Mouse (Mus musculus) liver, embryonic 15.5 days (tissue): Measurements from ENCODE around the gene Foxp4. TPM values are rescaled to one million over a fixed set of nuclear protein-coding genes. Genes with fewer than 3 reads are reported as not detected.

Experiments
- ATAC-seq: fragments of 200-750 bp; cut with Nextera tagmentation; 2 replicates; pipeline ENCODE4 v1.8.0; 2017; ENCODE audit warnings: moderate number of reproducible peaks, mild to moderate bottlenecking, moderate library complexity; ENCODE audit not compliant: insufficient read depth
- H3K27ac ChIP-seq: fragments of 300-500 bp; sonication (generic); replicated peaks from 2 replicates; pipeline ENCODE4 v1.5.1; 2015; ENCODE audit warnings: mild to moderate bottlenecking, inconsistent platforms
- H3K27me3 ChIP-seq: fragments of 300-500 bp; sonication (generic); 2 replicates; pipeline ENCODE4 v1.6.1; 2015; ENCODE audit warnings: mild to moderate bottlenecking, inconsistent platforms
- H3K36me3 ChIP-seq: fragments of 300-500 bp; sonication (generic); replicated peaks from 2 replicates; pipeline ENCODE4 v1.6.1; 2015; ENCODE audit warnings: moderate library complexity, mild to moderate bottlenecking, inconsistent platforms
- H3K4me1 ChIP-seq: fragments of 300-500 bp; sonication (generic); replicated peaks from 2 replicates; pipeline ENCODE4 v1.6.1; 2015; ENCODE audit warnings: inconsistent platforms
- H3K4me2 ChIP-seq: fragments of 300-500 bp; sonication (generic); 2 replicates; pipeline ENCODE4 v1.6.1; 2015; ENCODE audit warnings: moderate library complexity, mild to moderate bottlenecking, inconsistent platforms
- H3K4me3 ChIP-seq: fragments of 300-500 bp; sonication (generic); replicated peaks from 2 replicates; pipeline ENCODE4 v1.5.1; 2015; ENCODE audit warnings: mild to moderate bottlenecking, inconsistent platforms
- H3K9ac ChIP-seq: fragments of 300-500 bp; sonication (generic); 2 replicates; pipeline ENCODE4 v1.6.1; 2015; ENCODE audit warnings: moderate library complexity, mild to moderate bottlenecking, inconsistent platforms
- H3K9me3 ChIP-seq: fragments of 300-500 bp; sonication (generic); replicated peaks from 2 replicates; pipeline ENCODE4 v1.6.1; 2016; ENCODE audit warnings: inconsistent platforms
- WGBS: fragments of 180-500 bp; shearing (Covaris S2); methylation state at CpG from one replicate; pipeline ENCODE4 v1.1.7; 2015; ENCODE audit warnings: mixed read lengths; ENCODE audit not compliant: insufficient replicate concordance; 5-methylcytosine and 5-hydroxymethylcytosine counted together
- polyA plus RNA-seq: library from polyadenylated mRNA; unstranded; fragments of >200 nt; fragmentation: Nextera tagmentation; extraction: Ambion mirVana; gene quantifications from 2 replicates; pipeline ENCODE4 v1.2.1, GENCODE M21; 2015

Foxp4 gene
- polyA plus RNA-seq, 1 experiment from 2014 or later = 4.6 TPM

DNA sequence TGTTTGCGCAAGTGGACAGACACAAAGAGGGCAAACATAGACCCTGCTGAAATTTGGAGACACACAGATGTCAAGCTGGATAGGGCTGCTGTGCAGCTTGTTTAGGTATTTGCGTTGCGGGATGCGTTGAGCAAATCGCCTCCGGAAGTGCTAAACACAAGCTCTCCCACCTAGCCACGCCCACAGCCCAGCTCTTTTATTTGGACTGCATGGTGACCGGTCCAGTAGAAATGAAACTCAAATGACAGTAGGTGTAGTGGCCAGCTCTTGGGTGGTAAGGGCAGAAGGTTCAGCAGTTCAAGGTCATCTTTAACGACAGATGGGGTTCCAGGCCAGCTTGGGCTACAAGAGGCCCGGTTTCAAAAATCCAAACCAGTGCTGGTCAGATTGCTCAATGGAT, 1.5 kb upstream of the Foxp4 start:
- peaks cover 40% of the 10 kb centered on the region for H3K4me1 ChIP-seq
- no peak overlapping the region for H3K9ac ChIP-seq

DNA sequence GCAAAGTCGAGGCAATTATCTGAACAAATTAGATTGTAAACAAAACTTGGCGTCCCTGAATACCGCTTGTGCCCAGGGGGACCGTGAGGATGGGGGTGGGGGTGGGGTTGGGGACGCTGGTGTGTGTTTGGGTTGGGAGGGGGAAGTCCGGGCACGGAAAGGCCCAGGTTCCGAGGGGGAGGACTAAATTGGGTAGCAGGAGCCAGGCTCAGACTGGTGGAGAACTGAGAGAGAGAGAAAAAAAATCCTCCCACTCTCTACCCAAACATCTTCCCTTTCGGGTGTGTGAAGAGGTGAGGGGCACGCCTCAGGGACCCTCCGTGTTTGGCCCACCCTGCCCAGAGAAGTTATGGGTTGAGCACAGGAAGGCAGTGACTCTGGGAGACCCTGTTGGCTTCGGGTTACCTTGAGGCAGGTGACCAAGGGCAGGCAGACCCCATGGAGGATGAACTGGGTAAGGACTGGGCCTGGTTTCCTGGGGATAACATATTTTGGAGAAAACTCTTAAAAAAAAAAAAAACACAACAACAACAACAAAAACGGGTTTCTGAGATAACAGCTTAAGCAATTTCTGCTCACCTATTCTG, 988 bp upstream of the Foxp4 start:
- Histone ChIP-seq H3K27me3 (peaks cover 47% of the 10 kb centered on the region), H3K4me1 (peaks cover 40% of the 10 kb centered on the region), H3K4me2 (peak overlapping the region; percentile 90), H3K9me3 (no peaks in the 10 kb centered on the region), H3K9ac (peak overlapping the region; percentile 65), H3K4me3 (peak overlapping the region; percentile 74), H3K36me3 (no peaks in the 10 kb centered on the region), H3K27ac (peak overlapping the region; percentile 66)
- WGBS = 4% methylated on average over 13 of the region's 13 CpGs
- no peak for ATAC-seq

More for the DNA sequence above, 1.5 kb upstream of the Foxp4 start:
- Histone ChIP-seq H3K27ac (no peak overlapping the region), H3K4me3 (no peak overlapping the region), H3K36me3 (no peaks in the 10 kb centered on the region), H3K27me3 (peaks cover 42% of the 10 kb centered on the region), H3K4me2 (peak overlapping the region; percentile 90), H3K9me3 (no peaks in the 10 kb centered on the region)
- 70% methylated on average over 10 of the region's 10 CpGs for WGBS
- ATAC-seq = no peak

DNA sequence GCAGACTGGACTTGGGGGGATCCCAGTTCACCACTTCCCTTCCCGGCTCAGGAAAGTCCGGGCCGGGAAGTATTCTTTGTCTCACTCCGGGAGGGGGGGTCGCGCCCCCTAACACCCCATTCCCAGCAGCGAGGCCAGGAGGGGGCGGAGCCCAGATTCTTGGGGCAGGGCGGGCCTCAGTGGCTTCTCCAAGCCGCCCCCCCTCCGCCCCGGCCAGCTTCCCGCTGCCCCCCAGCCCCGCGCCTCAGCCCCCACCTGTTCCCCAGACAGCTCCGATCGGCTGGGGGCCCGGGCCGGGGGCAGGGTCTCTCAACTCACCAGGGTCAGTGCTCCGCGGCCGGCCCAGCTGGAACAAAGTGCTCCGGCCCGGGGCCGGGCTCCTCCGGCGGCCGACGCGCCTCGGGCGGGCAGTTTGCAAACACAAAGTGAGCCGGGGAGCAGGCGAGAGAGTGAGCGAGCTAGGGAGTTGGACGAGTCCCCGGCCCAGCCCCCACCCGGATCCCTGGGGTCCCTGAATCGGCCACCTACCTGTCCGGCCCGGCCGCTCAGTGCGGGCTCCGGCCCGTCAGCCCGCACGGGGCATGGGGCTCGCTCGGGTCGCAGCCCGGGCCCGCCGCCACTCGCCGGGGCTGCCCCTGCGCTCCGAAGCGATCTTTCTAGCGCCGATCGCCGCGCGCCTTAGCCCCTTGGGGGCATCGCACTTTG, 615 bp downstream of the Foxp4 start:
- H3K4me3 ChIP-seq = peak overlapping the region; percentile 74
- peak; percentile 49 for ATAC-seq
- WGBS = under 1% methylated on average over 63 of the region's 65 CpGs
- H3K4me1 ChIP-seq = peaks cover 47% of the 10 kb centered on the region
- peak overlapping the region; percentile 90 for H3K4me2 ChIP-seq
- no peaks in the 10 kb centered on the region for H3K36me3 ChIP-seq
- H3K9ac ChIP-seq = peak overlapping the region; percentile 65
- H3K27me3 ChIP-seq = peaks cover 59% of the 10 kb centered on the region
- peak overlapping the region; percentile 84 for H3K27ac ChIP-seq
- no peaks in the 10 kb centered on the region for H3K9me3 ChIP-seq

DNA sequence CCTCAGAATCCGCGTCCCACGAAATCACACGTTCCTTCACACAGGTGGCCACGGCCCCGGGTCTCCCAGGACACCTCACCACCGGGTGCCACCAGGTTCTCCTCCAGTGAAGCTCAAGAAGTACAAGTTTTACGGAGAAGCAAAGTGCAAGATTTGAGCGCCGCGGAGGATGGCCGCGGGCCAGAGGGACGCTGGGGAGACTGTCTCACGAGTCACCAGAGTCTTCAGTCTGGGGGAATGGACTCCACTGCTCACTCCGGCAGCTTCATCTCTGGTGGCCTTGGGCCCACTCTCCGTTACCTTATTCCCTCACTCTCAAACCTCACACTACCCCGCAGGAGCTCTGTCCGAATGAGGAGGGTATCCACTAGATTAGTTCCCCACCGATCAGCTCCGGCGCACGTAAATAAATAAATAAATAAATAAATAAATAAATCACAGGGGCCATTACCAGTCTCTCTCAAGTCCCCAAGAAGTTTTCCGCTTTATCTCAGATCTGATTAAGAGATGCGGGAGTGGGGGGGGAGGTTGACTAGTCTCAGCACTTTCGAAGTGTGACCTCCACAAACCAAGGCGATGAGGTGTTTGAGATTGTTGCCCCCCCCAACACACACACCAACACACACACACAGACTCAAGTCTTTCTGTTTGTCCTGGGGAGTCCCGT, 1.3 kb downstream of the Foxp4 start:
- no peak for ATAC-seq
- peaks cover 47% of the 10 kb centered on the region for H3K4me1 ChIP-seq
- no peaks in the 10 kb centered on the region for H3K9me3 ChIP-seq
- H3K27me3 ChIP-seq = peaks cover 59% of the 10 kb centered on the region
- WGBS = under 1% methylated on average over 28 of the region's 28 CpGs
- no peaks in the 10 kb centered on the region for H3K36me3 ChIP-seq
- peak overlapping the region; percentile 90 for H3K4me2 ChIP-seq
- H3K27ac ChIP-seq = 0 out of 2 replicates have a peak overlapping the region, but pooled peaks have one; percentile 3
- H3K4me3 ChIP-seq = peak overlapping the region; percentile 74
- peak overlapping the region; percentile 65 for H3K9ac ChIP-seq

DNA sequence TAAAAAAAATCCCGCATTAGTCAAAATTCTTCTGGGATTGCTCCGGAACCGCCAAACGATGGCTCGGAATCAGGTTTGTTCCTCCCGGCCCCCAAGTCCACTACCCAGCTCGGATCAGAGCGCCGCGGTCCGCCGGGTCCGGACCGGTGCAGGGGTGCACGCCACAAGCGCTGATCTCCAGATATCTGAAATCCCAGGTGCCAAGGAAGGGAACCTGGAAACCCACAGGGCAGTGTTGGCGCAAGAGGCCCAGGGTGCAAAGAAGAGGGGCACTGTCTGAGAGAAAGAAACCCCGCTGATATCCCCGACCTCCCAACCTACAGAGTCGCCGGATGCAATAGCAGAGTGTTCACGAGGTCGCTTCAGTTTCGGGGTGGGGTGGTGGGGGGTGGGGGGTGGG, 1.9 kb downstream of the Foxp4 start:
- WGBS = 2% methylated on average over 24 of the region's 24 CpGs
- H3K4me1 ChIP-seq = peaks cover 47% of the 10 kb centered on the region
- peaks cover 59% of the 10 kb centered on the region for H3K27me3 ChIP-seq
- H3K9ac ChIP-seq = no peak overlapping the region
- H3K27ac ChIP-seq = no peak overlapping the region
- H3K4me3 ChIP-seq = peak overlapping the region; percentile 74
- no peaks in the 10 kb centered on the region for H3K36me3 ChIP-seq
- ATAC-seq = no peak
- no peaks in the 10 kb centered on the region for H3K9me3 ChIP-seq
- H3K4me2 ChIP-seq = peak overlapping the region; percentile 90

DNA sequence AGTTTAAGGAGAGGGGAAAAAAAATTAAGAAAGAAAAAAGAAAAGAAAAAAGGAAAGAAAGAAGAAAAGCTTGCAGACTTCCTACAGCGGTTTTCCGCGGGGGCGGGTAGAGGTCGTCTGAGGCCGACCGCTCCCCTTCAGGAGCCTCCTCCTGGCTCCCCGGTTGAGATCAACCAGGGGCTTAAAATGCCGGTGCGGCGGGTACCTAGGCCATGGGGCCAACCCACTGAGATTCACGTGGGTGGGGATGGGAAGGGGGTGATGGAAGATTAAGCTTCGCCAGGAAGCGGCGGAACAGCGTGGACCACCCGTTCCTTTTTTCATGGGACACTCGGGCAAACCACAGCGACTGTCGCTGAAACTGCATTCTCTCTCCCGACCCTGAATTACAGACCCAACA, 2.3 kb downstream of the Foxp4 start:
- Histone ChIP-seq H3K4me3 (peak overlapping the region; percentile 74), H3K27me3 (peaks cover 59% of the 10 kb centered on the region), H3K36me3 (no peaks in the 10 kb centered on the region), H3K27ac (no peak overlapping the region), H3K9ac (no peak overlapping the region), H3K9me3 (no peaks in the 10 kb centered on the region), H3K4me1 (peaks cover 47% of the 10 kb centered on the region), H3K4me2 (peak overlapping the region; percentile 90)
- no peak for ATAC-seq
- 1% methylated on average over 21 of the region's 21 CpGs for WGBS

DNA sequence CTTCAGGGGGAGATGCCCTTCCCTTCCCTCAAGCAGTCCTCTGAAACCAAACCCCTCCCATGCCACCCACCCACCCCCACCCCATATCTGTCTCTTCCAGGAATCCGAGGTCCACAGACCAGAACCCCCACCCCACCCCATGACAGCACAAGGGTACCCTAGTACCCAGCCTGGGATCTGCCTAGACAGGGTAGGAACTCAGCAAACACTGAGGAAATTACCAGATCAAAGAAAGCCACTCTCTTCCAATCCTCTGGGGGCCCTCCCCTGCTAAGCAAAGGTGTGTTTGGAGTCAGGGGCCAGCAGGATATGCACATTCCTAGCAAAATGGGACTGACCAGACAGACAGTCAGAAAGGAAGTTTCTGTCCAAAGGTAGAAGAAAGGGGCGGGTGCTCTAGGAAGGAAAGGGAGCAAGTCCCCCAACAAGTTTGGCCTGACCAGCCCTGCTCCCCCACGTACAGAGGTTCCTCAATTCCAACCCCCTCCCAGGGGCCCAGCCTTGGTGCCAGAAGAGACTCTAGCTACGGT, 3.2 kb downstream of the Foxp4 start:
- Histone ChIP-seq H3K27me3 (peaks cover 59% of the 10 kb centered on the region), H3K27ac (no peak overlapping the region), H3K4me2 (peak overlapping the region; percentile 90), H3K4me1 (peaks cover 47% of the 10 kb centered on the region), H3K36me3 (no peaks in the 10 kb centered on the region), H3K9ac (no peak overlapping the region), H3K9me3 (no peaks in the 10 kb centered on the region), H3K4me3 (no peak overlapping the region)
- ATAC-seq = no peak
- WGBS = 36% methylated on average over 4 of the region's 4 CpGs

DNA sequence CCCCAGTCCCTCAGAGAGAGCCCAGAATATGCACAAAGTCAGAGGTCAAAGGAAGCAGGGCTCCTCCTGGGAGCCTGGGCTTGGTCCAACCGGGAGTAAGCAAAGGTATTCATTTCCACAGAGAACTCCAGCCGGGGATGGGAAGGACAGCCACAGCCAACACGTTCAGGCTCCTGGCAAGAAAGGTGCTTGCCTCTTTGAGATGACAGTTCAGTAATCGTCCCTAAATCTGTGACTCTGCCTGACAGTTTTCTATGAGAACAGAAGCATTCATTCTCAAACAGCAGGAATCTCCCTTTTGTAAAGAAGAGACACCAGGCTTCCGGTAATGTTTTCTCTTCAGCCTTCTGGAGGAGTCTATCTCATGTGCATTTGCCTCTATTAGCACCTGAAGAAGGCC, 4.6 kb downstream of the Foxp4 start:
- H3K9ac ChIP-seq = no peak overlapping the region
- WGBS = 56% methylated on average over 5 of the region's 5 CpGs
- no peak overlapping the region for H3K4me2 ChIP-seq

DNA sequence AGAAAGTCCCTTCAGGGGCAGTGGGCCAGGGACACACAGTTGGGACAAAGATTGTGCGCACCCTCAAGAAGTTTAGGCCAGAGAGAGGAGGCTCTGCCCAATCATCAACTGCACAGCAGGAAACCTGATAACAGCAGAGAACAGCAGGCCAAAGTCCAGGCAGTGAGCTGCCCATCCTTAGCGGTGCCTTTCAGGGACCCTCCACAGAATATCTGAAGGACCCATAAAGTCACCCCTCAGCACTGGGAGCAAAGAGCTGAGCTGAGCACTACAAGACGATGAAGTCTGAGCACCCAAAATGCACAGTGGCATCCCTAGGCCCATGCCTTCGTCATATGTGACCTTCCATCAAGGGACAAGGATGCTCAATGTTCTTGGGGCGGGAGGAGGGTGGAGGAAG, 6.5 kb downstream of the Foxp4 start:
- WGBS = 53% methylated on average over 5 of the region's 5 CpGs
- Histone ChIP-seq H3K9ac (no peak overlapping the region), H3K4me1 (peaks cover 24% of the 10 kb centered on the region), H3K4me3 (no peak overlapping the region), H3K9me3 (no peaks in the 10 kb centered on the region), H3K4me2 (peak overlapping the region; percentile 10; the same call in 1 of the 2 replicates), H3K27me3 (peaks cover 37% of the 10 kb centered on the region), H3K36me3 (no peaks in the 10 kb centered on the region), H3K27ac (no peak overlapping the region)
- no peak for ATAC-seq

More for the DNA sequence above, 4.6 kb downstream of the Foxp4 start:
- H3K9me3 ChIP-seq = no peaks in the 10 kb centered on the region
- ATAC-seq = no peak
- H3K4me3 ChIP-seq = no peak overlapping the region
- no peaks in the 10 kb centered on the region for H3K36me3 ChIP-seq
- peaks cover 37% of the 10 kb centered on the region for H3K4me1 ChIP-seq
- H3K27ac ChIP-seq = no peak overlapping the region
- H3K27me3 ChIP-seq = peaks cover 56% of the 10 kb centered on the region

DNA sequence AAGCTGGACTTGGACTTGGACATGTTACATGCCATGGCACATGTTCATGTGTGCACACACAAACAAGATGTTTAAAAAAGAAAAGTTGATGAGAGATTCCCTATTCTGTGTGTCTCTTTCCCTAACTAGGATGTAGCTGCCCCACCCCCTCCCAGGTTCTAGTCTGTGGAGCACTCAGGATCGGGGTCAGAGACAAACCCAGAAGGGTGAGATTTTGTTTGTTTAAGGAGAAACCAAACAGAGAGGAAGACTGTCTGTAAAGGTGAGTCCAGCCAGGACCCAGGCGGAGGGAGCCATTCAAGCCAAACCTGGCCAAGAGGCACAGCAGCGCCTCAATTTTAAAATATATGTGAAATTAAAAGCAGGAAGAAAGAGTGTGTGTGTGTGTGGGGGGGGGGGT, 7.2 kb downstream of the Foxp4 start:
- Histone ChIP-seq H3K9me3 (no peaks in the 10 kb centered on the region), H3K27ac (no peak overlapping the region), H3K27me3 (peaks cover 30% of the 10 kb centered on the region), H3K36me3 (no peaks in the 10 kb centered on the region), H3K4me3 (no peak overlapping the region), H3K4me2 (peak overlapping the region; percentile 10; the same call in 1 of the 2 replicates), H3K4me1 (peaks cover 17% of the 10 kb centered on the region), H3K9ac (no peak overlapping the region)
- ATAC-seq = peak; percentile 53; the same call in 1 of the 2 replicates
- 64% methylated on average over 3 of the region's 3 CpGs for WGBS

DNA sequence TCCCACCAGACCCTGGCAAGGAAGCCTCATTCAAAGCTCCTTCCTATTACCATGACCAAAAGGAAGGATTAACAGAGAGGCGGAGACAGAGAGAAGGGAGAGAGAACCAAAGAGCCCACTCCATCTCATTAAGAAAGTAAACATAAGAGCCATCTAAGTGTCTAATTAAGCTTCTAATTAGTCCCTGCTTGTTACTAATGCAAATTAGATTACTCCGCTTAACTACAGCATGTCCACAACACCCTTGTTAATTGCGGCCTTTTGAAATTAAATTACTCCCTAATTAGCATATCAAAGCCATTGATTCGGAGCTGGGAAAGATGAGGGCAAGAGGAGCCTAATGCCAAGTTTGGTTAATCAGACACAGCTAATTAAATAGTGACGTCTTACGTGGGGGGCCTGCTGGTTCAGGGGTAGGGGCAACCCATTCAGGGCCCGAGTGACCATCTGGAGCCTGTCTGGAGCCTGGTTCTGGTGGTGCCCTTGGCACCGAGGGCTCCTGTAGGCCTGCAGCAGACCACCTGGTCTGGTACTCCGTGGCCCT, 9.7 kb downstream of the Foxp4 start:
- H3K27me3 ChIP-seq = peaks cover 5% of the 10 kb centered on the region
- H3K4me3 ChIP-seq = no peak overlapping the region
- H3K9ac ChIP-seq = no peak overlapping the region
- H3K4me1 ChIP-seq = peaks cover 10% of the 10 kb centered on the region
- H3K36me3 ChIP-seq = no peaks in the 10 kb centered on the region
- no peaks in the 10 kb centered on the region for H3K9me3 ChIP-seq
- ATAC-seq = no peak
- WGBS = 64% methylated on average over 9 of the region's 9 CpGs
- H3K4me2 ChIP-seq = no peak overlapping the region
- H3K27ac ChIP-seq = no peak overlapping the region
